Mouse (Mus musculus): ENCODE results near the gene Tubb3.

DNA sequence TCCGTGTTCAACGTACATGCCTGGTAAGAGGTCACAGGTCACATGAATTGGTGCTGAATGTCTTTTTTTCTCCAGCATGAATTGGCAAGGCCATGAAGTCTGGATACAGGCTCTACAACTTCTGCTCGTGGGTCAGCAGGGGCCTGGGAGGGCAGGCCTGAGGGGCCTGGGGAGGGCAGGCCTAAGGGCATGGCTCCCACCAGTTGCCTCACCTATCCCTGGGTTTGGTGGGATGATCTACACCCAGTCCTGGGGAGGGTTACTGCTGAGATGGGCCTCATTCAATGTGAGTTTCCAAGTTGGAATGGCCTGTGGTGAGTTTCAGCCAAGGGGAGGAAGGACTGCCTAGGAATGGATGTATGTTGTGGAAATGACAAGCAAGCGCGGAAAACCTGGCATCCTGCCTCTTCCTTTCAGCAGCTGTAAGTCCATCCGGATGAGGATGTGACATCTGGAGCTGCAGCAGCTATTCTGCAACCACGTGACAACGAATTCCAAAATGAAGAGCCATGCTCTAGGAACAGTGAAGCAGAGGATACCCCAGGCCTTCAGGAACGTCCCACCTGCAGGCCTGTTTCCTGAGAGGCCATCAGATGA, 8.4 kb upstream of the Tubb3 start:
- no peak for TF ChIP-seq EP300 (optimal IDR thresholded peaks at IDR 0.05)
- no peak for TF ChIP-seq CTCF (IDR thresholded peaks at IDR 0.05; ENCODE audit: low read depth)
